Mouse (Mus musculus) neural tube, embryonic 11.5 days (tissue): ENCODE measurements around the gene Olfr330. TPM values are rescaled to one million over a fixed set of nuclear protein-coding genes. Genes with fewer than 3 reads are reported as not detected.
"Not testable (repeated sequence)": the region's sequence is repeated elsewhere in the genome, so short reads cannot be mapped to it uniquely, and the experiment has no call there.

ENCODE experiments used
- ATAC-seq: fragments of 200-750 bp; cut with Nextera tagmentation; 2 replicates; pipeline ENCODE4 v1.8.0; 2017; ENCODE audit warnings: moderate number of reproducible peaks, mild to moderate bottlenecking, moderate TSS enrichment, moderate library complexity; ENCODE audit not compliant: insufficient read depth, low FRiP score, low TSS enrichment
- DNase-seq: peaks from one replicate; pipeline ENCODE4 v3.0.0-alpha.2; 2015; ENCODE audit warnings: low spot score
- H3K27ac ChIP-seq: fragments of 300-500 bp; sonication (generic); 2 replicates; pipeline ENCODE4 v1.5.1; 2014; ENCODE audit warnings: low read depth, mild to moderate bottlenecking, low read length
- H3K27me3 ChIP-seq: fragments of 300-500 bp; sonication (generic); 2 replicates; pipeline ENCODE4 v1.6.1; 2014; ENCODE audit warnings: mild to moderate bottlenecking, low read length, mixed read lengths; ENCODE audit not compliant: control insufficient read depth, insufficient read depth
- H3K36me3 ChIP-seq: fragments of 300-500 bp; sonication (generic); 2 replicates; pipeline ENCODE4 v1.6.1; 2014; ENCODE audit warnings: mild to moderate bottlenecking, low read length, moderate library complexity, mixed read lengths; ENCODE audit not compliant: control insufficient read depth, insufficient read depth
- H3K4me1 ChIP-seq: fragments of 300-500 bp; sonication (generic); 2 replicates; pipeline ENCODE4 v1.6.1; 2014; ENCODE audit warnings: low read length, mixed read lengths; ENCODE audit not compliant: control insufficient read depth, insufficient read depth
- H3K4me2 ChIP-seq: fragments of 300-500 bp; sonication (generic); 2 replicates; pipeline ENCODE4 v1.6.1; 2014; ENCODE audit warnings: low read depth, mild to moderate bottlenecking, moderate library complexity
- H3K4me3 ChIP-seq: fragments of 300-500 bp; sonication (generic); 2 replicates; pipeline ENCODE4 v1.5.1; 2014; ENCODE audit warnings: low read depth, low read length
- H3K9ac ChIP-seq: fragments of 300-500 bp; sonication (generic); 2 replicates; pipeline ENCODE4 v1.6.1; 2014; ENCODE audit warnings: mild to moderate bottlenecking, low read length
- H3K9me3 ChIP-seq: fragments of 300-500 bp; sonication (generic); 2 replicates; pipeline ENCODE4 v1.6.1; 2016; ENCODE audit warnings: low read length; ENCODE audit not compliant: control insufficient read depth
- WGBS: fragments of 180-500 bp; shearing (Covaris S2); extraction: QIAGEN DNeasy Blood & Tissue Kit; methylation state at CpG from one replicate; pipeline ENCODE4 v1.1.7; 2014; 5-methylcytosine and 5-hydroxymethylcytosine counted together
- polyA plus RNA-seq: library from polyadenylated mRNA; unstranded; fragments of >200 nt; fragmentation: Nextera tagmentation; extraction: Ambion mirVana; gene quantifications from 2 replicates; pipeline ENCODE4 v1.2.1, GENCODE M21; 2014

Gene Olfr330
- polyA plus RNA-seq, 1 experiment from 2014 or later = not detected

DNA sequence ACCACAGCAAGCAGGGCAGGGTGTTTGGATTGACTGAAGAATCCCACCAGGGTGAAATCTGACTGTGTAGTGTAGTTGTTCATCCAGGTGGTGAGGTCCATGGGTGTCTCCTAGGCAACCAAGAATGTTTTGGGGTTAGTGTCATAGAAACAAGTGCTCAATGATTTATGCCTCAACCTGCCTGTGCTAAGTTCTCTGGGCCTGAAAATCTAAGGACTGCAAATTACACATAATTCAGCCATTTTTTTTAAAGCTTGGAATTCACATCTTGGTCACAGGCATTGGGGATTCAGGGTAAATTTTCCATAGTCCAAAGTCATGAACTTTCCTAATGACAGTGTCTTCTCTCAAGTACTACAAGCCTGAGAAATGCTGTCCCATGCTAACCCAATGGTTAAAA, 32.2 kb downstream of the Olfr330 start, which contains the start of gene Olfr331:
Olfr331 (minus strand) TSS at position 101 of the 400 bp plus-strand sequence.
- H3K36me3 ChIP-seq, H3K9ac ChIP-seq, H3K4me1 ChIP-seq, H3K9me3 ChIP-seq, H3K4me3 ChIP-seq, H3K4me2 ChIP-seq, H3K27ac ChIP-seq, H3K27me3 ChIP-seq, ATAC-seq, DNase-seq: not testable (repeated sequence)

GRCm38 (mm10) chr11:58499290-58499689, 35.3 kb downstream of the Olfr330 start:
- Histone ChIP-seq H3K36me3 (no peaks in the 10 kb centered on the region), H3K9ac (no peak overlapping the region), H3K27me3 (no peaks in the 10 kb centered on the region), H3K4me1 (no peaks in the 10 kb centered on the region), H3K9me3 (no peaks in the 10 kb centered on the region), H3K4me3 (no peak overlapping the region), H3K4me2 (no peak overlapping the region), H3K27ac (no peak overlapping the region)
- DNase-seq (no peak), ATAC-seq (no peak)
- 66% methylated on average over 3 of the region's 3 CpGs for WGBS

DNA sequence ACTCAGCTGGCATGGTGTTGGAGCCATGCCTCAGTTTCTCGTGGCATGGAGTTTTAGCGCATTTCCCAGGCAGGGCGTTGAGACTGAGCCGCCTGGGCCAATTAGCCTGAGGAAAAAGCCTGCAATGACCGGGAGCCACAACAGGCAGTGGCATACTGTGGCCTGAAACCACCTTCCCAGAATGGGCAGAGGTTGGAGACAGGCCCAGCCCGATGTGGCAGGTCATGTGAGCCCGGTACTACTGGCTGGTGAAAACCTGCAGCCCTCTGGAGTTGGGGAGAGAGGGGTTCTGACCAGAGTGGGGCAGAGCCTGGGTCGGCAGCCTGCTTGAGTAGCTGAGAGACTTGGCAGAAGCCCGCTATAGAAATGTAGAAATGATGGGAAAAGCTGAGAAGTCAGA, 35.9 kb downstream of the Olfr330 start:
- H3K9ac ChIP-seq = no peak overlapping the region
- no peak overlapping the region for H3K4me2 ChIP-seq
- 87% methylated on average over 9 of the region's 9 CpGs for WGBS
- DNase-seq (no peak), ATAC-seq (no peak)
- no peaks in the 10 kb centered on the region for H3K4me1 ChIP-seq
- H3K4me3 ChIP-seq = no peak overlapping the region
- H3K27me3 ChIP-seq = no peaks in the 10 kb centered on the region
- no peaks in the 10 kb centered on the region for H3K9me3 ChIP-seq
- no peak overlapping the region for H3K27ac ChIP-seq
- no peaks in the 10 kb centered on the region for H3K36me3 ChIP-seq

- 88% methylated on average over 2 of the region's 2 CpGs for WGBS
- no peak within 1 kb of the TSS for H3K4me2 ChIP-seq
- no peak within 1 kb of the TSS for H3K4me3 ChIP-seq
- DNase-seq (no peak), ATAC-seq (no peak)
- H3K9ac ChIP-seq = no peak within 1 kb of the TSS
- no peak within 1 kb of the TSS for H3K27ac ChIP-seq
- no peaks in the 10 kb centered on the region for H3K36me3 ChIP-seq
- H3K4me1 ChIP-seq = no peaks in the 10 kb centered on the region
- no peaks in the 10 kb centered on the region for H3K9me3 ChIP-seq
- no peaks in the 10 kb centered on the region for H3K27me3 ChIP-seq
These were observed 42.2 kb downstream of the Olfr330 start, which contains the start of gene Olfr332 for GRCm38 (mm10) chr11:58492455-58492854. Olfr332 (minus strand) TSS chr11:58492555.

Other genes with a start within 250 kb of the Olfr330 start
- gene Zfp692, start 227.8 kb downstream of the Olfr330 start, polyA plus RNA-seq = 15.0 and 17.1 TPM in 2 replicates
- gene Zfp672, start 204.5 kb downstream of the Olfr330 start, polyA plus RNA-seq = 25.5 and 27.7 TPM in 2 replicates
- 37.0 and 41.4 TPM in 2 replicates for gene Sh3bp5l, start 204.1 kb downstream of the Olfr330 start, polyA plus RNA-seq
- gene Lypd8, start 155.8 kb downstream of the Olfr330 start, polyA plus RNA-seq = not detected in 2 replicates
- not detected in 2 replicates for gene 1810065E05Rik, start 113.7 kb downstream of the Olfr330 start, polyA plus RNA-seq
- not detected in 2 replicates for gene Gm12253, start 102.3 kb downstream of the Olfr330 start, polyA plus RNA-seq
- not detected in 2 replicates for gene Lypd9, start 81.9 kb downstream of the Olfr330 start, polyA plus RNA-seq
- gene Olfr30, start 72.6 kb downstream of the Olfr330 start, polyA plus RNA-seq = not detected in 2 replicates
- not detected in 2 replicates for gene Olfr332, start 42.3 kb downstream of the Olfr330 start, polyA plus RNA-seq
- not detected in 2 replicates for gene Olfr331, start 32.3 kb downstream of the Olfr330 start, polyA plus RNA-seq
- gene Olfr329-ps, start 11.6 kb upstream of the Olfr330 start, polyA plus RNA-seq = not detected in 2 replicates
- gene Olfr328, start 20.8 kb upstream of the Olfr330 start, polyA plus RNA-seq = not detected in 2 replicates
- not detected in 2 replicates for gene Olfr224, start 35.7 kb upstream of the Olfr330 start, polyA plus RNA-seq
- gene Olfr325, start 42.9 kb upstream of the Olfr330 start, polyA plus RNA-seq = not detected in 2 replicates
- not detected in 2 replicates for gene Olfr324, start 60.3 kb upstream of the Olfr330 start, polyA plus RNA-seq
- not detected in 2 replicates for gene 2210407C18Rik, start 81.2 kb upstream of the Olfr330 start, polyA plus RNA-seq
- not detected in 2 replicates for gene Olfr323, start 95.7 kb upstream of the Olfr330 start, polyA plus RNA-seq
- 0.31 and 0.39 TPM in 2 replicates for gene Trim58, start 105.6 kb upstream of the Olfr330 start, polyA plus RNA-seq
- gene Olfr322, start 123.9 kb upstream of the Olfr330 start, polyA plus RNA-seq = not detected in 2 replicates
- gene Olfr320, start 146.3 kb upstream of the Olfr330 start, polyA plus RNA-seq = not detected in 2 replicates
- gene Olfr319, start 164.3 kb upstream of the Olfr330 start, polyA plus RNA-seq = not detected in 2 replicates
- not detected in 2 replicates for gene Olfr318, start 189.2 kb upstream of the Olfr330 start, polyA plus RNA-seq
- not detected in 2 replicates for gene Olfr317, start 204.4 kb upstream of the Olfr330 start, polyA plus RNA-seq
- not detected in 2 replicates for gene Olfr316, start 217.9 kb upstream of the Olfr330 start, polyA plus RNA-seq
- not detected in 2 replicates for gene Olfr315, start 238.4 kb upstream of the Olfr330 start, polyA plus RNA-seq
- not detected in 2 replicates for gene Olfr314, start 248.1 kb upstream of the Olfr330 start, polyA plus RNA-seq